Mouse (Mus musculus): ENCODE data around the gene Plcb1.
A peak's percentile ranks its signal among the peaks of the same experiment; 100 is the strongest.

Plcb1 gene

DNA sequence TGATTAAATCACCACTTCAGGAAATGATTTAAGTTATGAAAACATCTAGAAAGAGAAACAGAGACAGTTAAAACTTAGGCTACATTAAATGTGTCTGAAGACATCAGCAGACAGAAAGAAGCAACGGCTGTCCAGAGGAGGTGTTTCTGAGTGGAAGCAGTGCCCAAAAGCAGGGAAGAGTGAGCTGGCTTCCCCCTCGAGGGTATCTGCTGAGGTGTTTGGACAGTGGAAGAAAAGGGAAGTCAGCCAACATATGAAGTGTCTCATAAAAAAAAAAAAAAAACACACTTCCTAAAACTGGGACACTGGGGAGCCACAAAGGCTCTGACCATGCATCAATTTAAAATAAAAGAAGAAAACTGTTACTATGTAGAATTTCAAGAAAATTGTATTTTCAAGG is 625.8 kb downstream of the Plcb1 start:
- no peak for DNase-seq (ENCODE audit: low read depth)

DNA sequence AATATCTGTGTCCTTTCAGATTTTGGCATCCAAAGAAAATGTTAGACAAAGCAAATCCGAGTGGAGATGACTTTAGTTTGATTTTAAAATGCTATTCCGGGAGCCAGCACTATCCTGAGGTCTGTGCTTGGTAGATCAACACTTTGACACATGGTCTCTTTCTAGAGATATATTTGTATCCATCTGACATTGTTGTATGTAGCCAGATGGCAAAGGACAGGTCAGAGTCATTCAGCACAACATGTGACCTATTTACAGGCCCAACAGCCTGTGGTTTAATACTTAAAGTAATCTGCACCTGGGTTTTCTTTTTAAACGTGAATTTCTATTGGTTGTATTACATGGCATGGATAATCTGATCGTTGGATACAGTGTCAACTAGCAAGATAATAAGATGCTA is 629.3 kb downstream of the Plcb1 start:
- DNase-seq (ENCODE audit: low read depth) = no peak

- DNase-seq (ENCODE audit: low read depth) = no peak
Measured at GRCm38 (mm10) chr2:135419301-135419700, 633.4 kb downstream of the Plcb1 start.

GRCm38 (mm10) chr2:135434947-135435515 is 649.2 kb downstream of the Plcb1 start:
- no peak for DNase-seq (ENCODE audit: low read depth)

GRCm38 (mm10) chr2:135439034-135439433 is 653.2 kb downstream of the Plcb1 start:
- no peak for DNase-seq (ENCODE audit: low read depth)

DNA sequence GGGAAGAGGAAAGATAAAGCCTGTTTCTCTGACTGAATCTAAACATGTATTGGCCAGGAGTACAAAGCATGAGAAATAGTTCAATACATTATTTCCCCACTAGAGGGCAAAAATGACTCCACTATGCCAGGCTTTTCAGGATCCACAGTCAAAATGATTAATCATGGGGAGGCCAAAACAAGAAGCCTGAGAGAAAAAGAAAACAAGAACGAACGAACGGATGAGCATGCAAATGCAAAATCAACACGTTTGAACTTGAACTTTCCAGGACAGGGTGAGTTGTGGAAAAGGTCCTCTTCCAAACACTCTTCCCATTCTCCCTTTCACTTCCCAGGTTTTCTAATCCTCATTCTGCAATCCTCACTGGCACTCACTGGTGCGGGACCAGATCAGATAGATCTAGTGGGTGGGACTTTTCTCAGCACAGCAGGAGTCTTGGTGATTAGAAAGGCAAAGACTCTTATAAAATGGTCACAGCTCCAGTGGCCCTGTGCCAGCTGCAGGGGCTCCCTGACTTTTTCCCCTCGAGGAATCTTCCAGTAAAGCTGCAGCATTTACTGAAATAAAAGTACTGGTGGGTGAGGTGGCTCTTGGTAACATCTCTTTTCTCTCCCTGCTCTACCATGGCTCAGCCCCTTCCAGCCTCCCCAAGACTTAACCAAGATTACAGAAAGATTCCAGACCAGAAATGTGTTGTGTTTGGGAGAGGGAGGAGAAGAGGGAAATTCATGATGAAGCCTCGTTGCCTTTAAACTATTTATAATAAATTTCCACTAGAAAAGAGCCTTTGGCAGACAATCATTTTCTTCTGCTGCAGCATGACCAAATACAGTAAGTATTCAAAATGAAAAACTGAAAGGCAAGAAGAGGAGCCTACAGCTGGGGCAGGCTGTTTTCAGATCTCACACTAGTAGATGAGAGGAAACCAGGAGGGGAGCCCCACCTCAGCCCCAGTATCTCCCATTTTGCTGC is 654.0 kb downstream of the Plcb1 start:
- peak; percentile 34 for DNase-seq (ENCODE audit: low read depth)

GRCm38 (mm10) chr2:135453581-135453980 is 667.7 kb downstream of the Plcb1 start:
- DNase-seq (ENCODE audit: low read depth) = no peak

DNA sequence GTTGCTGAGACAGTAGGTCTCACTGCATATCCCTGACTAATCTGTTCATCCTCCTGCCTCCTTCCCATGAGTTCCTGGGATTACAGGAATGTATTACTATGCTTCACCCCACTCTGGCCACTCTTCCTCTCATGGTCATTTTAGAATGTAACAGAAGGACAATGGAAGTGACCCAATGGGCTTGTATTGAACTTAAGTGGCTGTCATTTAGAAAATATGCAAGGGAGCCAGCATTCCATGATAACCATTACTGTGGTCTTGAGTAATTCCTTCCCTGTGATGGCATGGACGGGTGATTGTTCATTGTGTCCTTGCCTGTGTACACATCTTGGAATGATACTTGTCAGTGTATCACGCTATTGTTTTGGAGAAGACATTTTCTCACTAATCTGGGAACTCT is 668.1 kb downstream of the Plcb1 start:
- no peak for DNase-seq (ENCODE audit: low read depth)

- DNase-seq (ENCODE audit: low read depth) = no peak
Measured at GRCm38 (mm10) chr2:135454455-135454854, 668.6 kb downstream of the Plcb1 start.

DNA sequence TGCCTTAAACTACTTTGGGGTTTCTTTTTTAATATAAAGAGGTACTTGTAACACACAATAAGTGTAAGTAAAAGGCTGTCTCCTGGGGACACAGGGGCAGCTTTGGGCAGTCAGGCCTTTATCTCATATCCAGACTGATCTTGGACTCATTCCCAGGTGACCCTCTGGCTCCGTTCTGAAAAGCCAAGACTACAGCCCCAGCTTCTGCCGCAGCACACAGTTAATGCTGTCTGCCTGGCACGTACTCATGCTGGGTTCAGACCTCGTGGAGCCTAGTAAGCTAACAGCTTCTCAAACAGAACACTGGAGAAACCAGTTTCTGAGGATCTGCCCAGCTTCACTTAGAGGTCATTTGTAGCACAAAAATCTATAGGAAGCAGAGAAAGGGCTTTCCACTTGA is 682.0 kb downstream of the Plcb1 start:
- DNase-seq (ENCODE audit: low read depth) = no peak

DNA sequence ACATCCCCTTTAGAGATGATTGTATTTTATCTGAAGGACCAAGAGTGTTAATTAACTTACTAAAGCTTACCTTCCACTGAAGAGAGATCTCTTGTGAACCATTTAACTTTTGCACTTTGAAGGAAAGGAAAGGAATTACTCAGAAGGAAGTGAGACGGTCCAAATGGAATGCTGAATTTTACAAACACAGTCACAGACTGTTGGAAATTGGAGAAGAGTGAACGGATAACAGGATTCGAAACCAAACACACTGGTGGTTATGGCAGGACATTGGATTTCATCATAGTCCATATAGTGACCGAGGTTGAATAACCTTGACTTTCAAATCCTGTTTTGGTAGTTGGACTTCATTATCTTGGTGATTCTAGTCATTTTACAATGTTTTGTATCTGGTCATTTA is 688.2 kb downstream of the Plcb1 start:
- DNase-seq (ENCODE audit: low read depth) = no peak

DNA sequence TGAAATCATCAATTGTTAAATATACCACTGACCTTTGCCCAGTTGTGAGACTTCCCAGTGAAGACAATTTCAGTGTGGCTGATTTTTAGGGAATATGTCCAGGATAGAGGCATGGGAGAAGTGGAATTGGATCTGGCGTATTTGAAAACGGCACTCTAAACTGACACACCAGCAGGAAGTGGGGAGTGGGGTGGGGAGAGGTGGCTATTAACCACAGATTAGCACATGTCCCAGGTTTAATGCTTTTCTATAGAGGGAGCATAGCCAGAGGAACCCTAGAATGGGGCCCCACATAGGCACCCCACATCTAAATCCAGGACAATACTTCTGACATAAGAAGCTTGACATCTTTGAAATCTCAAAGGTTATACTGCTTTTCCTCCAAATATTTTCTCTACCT is 699.4 kb downstream of the Plcb1 start:
- no peak for DNase-seq (ENCODE audit: low read depth)

DNA sequence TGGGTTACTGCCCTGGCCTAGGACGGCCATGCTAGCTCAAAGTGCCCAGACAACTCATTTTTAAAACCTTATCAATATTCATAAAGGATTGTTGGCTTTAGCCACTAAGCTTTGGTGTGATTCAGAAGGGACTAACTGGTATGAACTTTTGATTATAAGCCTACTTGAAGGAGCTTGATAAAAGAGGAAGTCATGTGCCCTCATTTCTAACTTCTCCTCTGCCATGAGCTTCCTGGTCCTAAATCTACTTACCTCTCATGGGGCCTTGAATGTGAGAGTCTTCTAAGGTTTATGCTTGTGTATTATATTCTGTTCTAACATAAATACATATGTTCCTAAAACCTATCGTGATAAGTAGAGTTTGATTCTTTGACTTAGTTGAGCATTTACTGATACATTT is 702.4 kb downstream of the Plcb1 start:
- no peak for DNase-seq (ENCODE audit: low read depth)

- no peak for DNase-seq (ENCODE audit: low read depth)
Measured at GRCm38 (mm10) chr2:135489127-135489526, 703.3 kb downstream of the Plcb1 start.

DNA sequence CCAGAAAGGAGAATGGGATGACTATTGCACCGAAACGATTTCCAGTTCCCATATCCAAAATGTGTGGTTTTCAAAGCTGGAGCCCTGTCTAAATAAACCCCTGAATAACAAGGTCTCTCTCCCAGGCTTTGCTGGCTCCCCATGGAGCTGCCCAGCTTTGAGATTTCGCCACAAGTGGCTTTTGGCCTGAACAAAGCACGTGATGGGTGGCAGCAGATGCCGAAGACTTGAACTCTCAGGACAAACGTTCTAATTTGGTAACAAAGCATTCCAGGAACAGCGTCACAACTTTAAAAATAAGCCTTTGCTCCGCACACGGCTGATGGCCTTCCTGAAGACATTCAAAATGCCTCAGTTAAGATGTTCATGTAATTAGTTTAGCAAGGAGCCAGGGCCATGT is 706.9 kb downstream of the Plcb1 start:
- no peak for DNase-seq (ENCODE audit: low read depth)

GRCm38 (mm10) chr2:135496553-135496952 is 710.7 kb downstream of the Plcb1 start:
- DNase-seq (ENCODE audit: low read depth) = no peak

DNA sequence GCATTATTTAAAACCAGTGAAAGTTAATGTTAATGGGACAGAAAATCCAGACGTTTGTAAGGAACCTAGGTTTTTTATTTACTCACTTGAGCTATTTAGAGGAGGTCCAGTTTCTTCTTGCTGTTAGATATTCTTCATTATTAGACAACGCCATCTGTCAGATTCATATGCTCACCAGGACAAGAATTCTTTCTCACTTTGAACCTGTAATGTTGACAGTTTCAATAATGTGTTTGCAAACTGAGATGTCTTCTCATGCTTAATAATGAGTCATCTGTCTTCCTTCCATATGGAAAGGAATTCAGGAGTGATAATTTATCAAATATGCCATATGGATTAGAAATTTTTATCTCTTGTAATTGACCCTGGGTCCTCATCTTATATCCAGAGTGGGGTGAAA is 711.4 kb downstream of the Plcb1 start:
- DNase-seq (ENCODE audit: low read depth) = no peak

DNA sequence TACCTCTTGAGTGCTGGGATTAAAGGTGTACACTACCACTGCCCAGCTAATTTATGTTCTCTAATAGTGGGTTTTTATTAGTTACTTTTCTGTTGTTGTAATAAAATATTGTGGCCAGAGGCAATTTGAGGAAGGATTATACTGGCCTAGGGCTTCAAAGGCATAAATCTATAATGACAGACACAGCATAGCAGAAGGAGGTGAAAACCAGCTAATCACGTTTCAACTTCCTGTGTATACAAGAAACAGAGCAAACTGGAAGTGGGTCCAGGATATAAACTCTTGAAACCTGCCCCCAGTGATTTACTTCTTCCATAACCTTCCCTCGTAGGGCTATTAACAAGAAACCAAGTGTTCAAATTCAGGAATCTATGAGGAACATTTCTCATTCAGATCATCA is 715.0 kb downstream of the Plcb1 start:
- no peak for DNase-seq (ENCODE audit: low read depth)

GRCm38 (mm10) chr2:135503328-135503997 is 717.6 kb downstream of the Plcb1 start:
- DNase-seq (ENCODE audit: low read depth) = no peak

- DNase-seq (ENCODE audit: low read depth) = no peak
Measured at GRCm38 (mm10) chr2:135503998-135504354, 718.1 kb downstream of the Plcb1 start.

DNA sequence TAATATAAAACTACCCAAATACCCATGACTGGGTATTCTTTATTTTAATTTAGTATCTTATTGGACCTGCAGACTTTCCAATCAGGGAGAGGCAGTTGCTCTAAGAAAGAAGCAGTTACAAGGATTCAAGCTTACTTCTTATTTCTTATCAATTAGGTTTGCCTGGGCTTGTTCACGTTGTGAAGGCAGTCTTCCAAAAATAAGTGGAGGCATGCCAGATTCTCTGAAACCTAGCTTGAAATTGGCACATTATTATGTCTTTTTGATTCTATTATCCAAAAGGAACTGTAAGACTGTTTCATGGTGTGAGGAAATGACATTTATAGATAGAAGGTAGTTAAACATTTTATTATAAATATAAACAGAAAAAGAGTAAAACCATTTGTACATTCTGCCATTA is 721.2 kb downstream of the Plcb1 start:
- DNase-seq (ENCODE audit: low read depth) = no peak

- DNase-seq (ENCODE audit: low read depth) = no peak
Measured at GRCm38 (mm10) chr2:135518956-135519355, 733.1 kb downstream of the Plcb1 start.

Data from c-Kit-positive CD71-positive TER-119-negative erythroid progenitor cells, embryonic 14.5 days (primary cell).